Mouse (Mus musculus): ENCODE measurements around the gene B3galt5.

The B3galt5 gene

DNA sequence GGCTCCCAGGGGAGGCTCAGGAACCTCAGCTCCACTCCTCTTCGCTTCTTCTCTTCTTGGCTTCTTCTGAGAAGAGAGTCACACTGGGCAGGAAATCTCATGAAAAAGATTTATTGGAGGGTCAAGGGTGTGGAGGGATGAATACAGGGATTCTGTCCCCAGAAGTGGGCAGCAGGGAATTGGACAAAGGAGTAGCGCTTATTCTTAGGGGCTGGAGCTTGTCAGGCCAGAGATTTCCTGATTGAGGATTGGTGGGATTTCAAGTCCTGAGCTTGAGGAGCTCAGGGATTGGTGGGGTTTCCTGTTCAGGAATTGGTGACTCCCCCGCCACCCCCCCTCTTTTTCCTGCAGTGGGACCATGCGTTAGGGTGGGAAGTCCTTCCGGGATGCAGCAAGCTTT lies 113.2 kb downstream of the B3galt5 start:
- DNase-seq, result no peak

DNA sequence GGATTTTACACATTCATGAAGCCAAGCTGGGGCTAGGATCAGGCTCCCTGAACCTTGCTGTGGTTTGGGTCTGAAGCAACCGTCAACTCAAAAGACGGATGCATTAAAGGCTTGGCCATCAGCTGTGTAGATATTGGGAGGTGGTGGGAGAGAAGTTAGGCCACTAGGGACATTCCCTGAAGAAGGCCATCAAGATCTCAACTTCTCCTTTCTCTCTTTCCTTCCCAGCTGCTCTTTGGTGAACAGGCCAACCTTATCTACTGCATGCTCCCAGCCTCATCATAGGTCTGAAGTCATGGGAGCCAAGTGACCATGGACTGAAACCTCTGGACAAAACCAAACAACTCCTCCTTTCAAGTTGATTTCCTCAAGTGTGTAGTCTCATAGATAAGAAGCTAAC lies 115.9 kb downstream of the B3galt5 start:
- DNase-seq, result no peak

DNA sequence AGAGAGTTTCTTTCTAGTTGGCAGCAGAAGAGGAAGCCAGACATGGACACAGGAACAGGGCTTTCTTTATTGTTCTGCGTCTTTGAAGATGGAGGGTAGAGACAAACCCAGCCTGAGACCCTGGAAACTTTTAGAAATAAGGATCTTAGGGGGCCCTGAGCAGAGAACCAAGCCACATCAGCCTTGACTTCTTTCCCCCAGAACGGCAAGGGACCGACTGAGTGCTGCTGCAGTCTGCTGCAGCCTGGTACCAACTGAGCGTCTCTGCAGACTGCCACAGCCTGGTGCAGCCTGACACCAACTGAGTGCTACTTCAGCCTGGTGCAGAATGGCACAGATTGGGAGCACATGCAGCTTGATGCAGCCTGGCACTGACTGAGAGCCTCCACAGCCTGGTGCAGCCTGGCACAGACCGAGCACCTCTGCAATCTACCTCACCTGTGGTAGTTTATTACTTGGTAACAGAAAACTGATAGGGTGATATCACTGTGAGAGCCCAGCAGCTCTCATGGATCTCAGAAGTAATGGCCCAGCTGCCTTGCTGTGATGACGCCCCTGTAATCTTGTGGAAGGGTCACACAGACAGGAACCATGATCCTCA lies 117.8 kb downstream of the B3galt5 start:
- DNase-seq, result no peak

DNA sequence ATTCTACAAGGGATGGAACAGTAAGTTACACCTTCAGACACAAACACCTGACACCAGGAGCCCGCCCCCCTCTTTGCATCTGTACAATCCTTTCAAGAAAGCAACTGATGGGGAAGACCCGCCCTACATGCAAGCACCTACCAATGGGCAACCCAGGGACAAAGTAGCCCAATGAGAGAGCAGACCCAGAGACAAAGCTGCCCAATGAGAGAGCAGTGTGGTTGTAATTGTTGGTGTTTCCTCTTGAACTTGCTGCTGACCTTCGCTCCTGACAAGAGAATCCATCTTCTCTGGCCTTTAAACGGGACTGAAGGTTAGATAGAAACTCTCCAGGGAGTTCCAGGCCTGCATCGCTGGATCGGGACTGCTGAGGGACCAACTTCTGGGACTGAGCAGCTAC lies 118.4 kb downstream of the B3galt5 start:
- DNase-seq, result no peak

DNA sequence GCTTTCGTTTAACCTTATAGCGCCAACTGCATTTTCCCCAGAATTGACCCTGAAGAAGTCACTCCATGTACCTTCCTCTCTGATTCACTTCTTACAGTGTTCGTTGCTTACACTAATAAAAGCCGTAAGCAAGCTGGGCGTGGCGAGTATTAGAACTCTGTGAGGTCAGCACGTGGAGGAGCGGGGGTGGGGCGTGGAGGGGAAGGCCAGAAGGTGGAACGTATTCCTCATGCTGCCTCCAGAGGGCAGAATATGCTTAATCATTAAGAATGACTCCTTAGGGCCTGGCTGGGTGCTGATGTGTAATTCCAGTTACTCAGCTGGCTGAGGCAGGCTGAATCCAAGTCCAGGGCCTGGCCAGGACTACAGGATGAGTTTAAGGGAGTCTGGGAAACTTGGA lies 122.3 kb downstream of the B3galt5 start:
- peak; percentile 78 for DNase-seq

DNA sequence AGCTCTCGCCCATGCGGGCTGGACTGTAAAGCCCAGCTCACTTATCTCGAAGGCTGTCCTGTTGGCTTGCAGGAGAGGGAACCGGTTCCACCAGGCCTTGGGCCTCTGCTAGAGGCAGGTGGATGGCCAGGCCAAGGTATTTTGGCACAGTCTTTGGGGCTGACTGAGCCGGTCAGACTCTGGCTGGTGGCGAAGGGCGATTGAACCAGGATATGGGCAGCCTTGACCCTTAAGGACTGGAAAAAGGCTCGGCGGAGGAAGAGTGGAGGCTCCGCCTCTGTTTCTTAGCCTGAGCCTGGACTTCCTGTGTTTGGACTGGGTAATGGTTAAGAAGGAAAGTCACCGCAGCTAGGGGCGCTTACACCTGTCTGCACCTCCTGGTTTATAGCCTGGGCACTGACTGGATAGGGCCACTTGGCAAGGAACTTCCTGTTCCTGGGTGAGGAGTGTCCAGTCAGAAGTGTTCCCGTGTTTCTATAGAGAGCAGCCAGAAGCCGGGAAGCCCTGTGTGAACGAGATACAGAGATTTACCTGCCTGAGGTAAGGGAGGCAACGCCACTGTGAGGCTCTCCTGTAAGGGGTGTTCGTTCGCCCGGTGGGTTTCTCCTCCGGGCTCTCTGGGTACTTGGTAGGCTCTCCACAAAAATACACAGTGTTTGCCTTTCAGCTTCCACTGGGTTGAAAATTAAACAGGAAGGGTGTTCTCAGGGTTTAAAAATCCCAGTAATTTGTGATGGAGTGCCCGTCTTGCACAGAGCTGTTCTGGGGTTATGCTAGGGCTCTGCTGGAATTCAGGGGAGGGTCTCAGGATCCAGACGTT lies 125.9 kb downstream of the B3galt5 start:
- no peak for DNase-seq

DNA sequence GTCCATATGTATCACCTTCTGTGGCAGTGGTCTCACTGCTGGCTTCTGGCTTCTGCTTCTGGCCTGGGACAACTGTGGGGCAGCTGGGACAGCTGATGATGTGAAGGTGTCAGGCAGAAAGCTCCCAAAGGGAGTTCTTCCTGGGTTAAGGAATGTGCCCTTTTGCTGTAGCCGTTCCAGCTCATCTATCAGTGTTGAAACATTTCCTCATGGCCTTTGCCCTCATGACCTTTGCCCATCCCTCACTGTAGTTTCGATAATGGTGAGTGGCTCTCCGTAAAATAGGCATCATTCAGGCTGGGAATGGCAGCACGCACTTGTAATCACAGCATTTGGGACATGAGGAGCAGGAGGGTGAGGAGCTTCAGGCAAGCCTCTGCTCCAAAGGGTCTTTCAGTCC lies 127.3 kb downstream of the B3galt5 start:
- DNase-seq, result peak; percentile 10

DNA sequence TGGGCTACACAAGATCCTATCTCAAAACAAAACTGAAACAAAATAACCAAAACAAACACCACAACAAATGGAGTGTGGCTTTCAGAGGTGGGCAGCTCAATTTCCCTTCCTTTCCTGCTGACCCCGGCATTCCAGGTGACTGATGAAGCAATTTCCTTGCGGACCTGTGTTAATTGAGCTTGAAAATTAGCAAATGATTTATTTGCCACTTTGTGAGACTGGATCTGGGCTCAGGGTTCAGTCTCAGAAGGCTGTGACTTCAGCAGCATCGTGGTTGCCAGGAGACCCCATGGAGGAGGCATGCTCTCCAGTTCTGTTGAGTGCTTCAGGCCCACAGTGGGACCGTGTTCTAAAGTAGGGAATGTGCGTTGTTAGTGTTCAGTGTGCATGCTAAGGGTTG lies 127.7 kb downstream of the B3galt5 start:
- no peak for DNase-seq

- no peak for DNase-seq
These were observed 129.3 kb downstream of the B3galt5 start for GRCm38 (mm10) chr16:96364870-96365269.
